Mouse (Mus musculus) cerebellum, adult 11 months (tissue): ENCODE measurements around the gene Yju2.

Source experiments
- DNase-seq: peaks from one replicate; pipeline ENCODE4 v3.0.0; 2022

Yju2 gene

GRCm38 (mm10) chr17:56008356-56009087 is 49.6 kb downstream of the Yju2 start:
- peak; percentile 90 for DNase-seq

GRCm38 (mm10) chr17:56009088-56009961 is 50.4 kb downstream of the Yju2 start:
- DNase-seq = peak; percentile 90

GRCm38 (mm10) chr17:56009962-56010240 is 51.0 kb downstream of the Yju2 start:
- DNase-seq = no peak

- DNase-seq = no peak
These were observed 51.4 kb downstream of the Yju2 start for GRCm38 (mm10) chr17:56010255-56010654.

GRCm38 (mm10) chr17:56010681-56011080 is 51.8 kb downstream of the Yju2 start:
- DNase-seq = peak; percentile 77

GRCm38 (mm10) chr17:56011441-56011840 is 52.5 kb downstream of the Yju2 start:
- DNase-seq = no peak

- no peak for DNase-seq
These were observed 56.4 kb downstream of the Yju2 start for GRCm38 (mm10) chr17:56015293-56015692.

- no peak for DNase-seq
These were observed 57.5 kb downstream of the Yju2 start for GRCm38 (mm10) chr17:56016382-56016781.

- DNase-seq = no peak
These were observed 58.2 kb downstream of the Yju2 start for GRCm38 (mm10) chr17:56016793-56017785.

- DNase-seq = no peak
These were observed 58.9 kb downstream of the Yju2 start for GRCm38 (mm10) chr17:56017848-56018247.
